Mouse (Mus musculus) CH12F3 (cell line): ENCODE measurements around the gene Speer4e.
"Not testable (repeated sequence)": the region's sequence is repeated elsewhere in the genome, so short reads cannot be mapped to it uniquely, and the experiment has no call there.

Experiments
- in situ Hi-C: fragments of 300-500 bp; cut with MboI; formaldehyde crosslinking; loops from 2 replicates; pipeline ENCODE4 v1.14.3; 2020; ENCODE audit warnings: low sequenced_read_pairs

Gene Speer4e

DNA sequence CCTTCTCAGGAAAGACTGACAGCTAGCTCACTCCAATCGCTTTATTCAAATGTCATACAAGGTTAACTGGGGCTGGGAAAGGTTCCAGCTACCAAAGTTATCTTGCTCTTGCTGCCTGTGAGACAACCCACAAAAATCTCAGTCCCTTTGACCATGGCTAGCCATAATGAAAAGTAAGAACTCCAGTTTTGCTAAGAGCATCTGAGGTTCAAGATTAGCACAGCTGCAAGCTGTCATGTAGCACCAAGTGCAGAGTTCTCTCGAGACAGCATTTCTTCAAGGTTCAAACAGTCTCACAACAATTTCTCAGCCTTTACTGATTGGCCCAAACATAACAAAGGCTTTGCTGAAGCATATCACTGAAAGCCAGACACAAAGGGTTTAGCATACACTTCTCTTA, 52.9 kb downstream of the Speer4e start:
- in situ Hi-C loops = not testable (repeated sequence)
